Mouse (Mus musculus) Patski (cell line): ENCODE results near the gene Ddx18. TPM values are rescaled to one million over a fixed set of nuclear protein-coding genes. Genes with fewer than 3 reads are reported as not detected.

Source experiments
- ATAC-seq: fragments of 100-300 bp; one replicate; pipeline ENCODE4 v1.8.0; 2021
- CTCF ChIA-PET: fragments of 350-600 bp; sonication (Branson Sonifier 250); formaldehyde crosslinking; loops from one replicate; lab custom pipeline; 2022; ENCODE audit warnings: inconsistent platforms; lab: Charles Lee
- POLR2A ChIA-PET: fragments of 350-600 bp; sonication (Branson Sonifier 250); formaldehyde crosslinking; loops from one replicate; lab custom pipeline; 2022; ENCODE audit warnings: antibody characterized with exemption, inconsistent platforms; lab: Charles Lee
- DNase-seq: peaks from one replicate; pipeline ENCODE4 v3.0.0-alpha.2; 2011; ENCODE audit warnings: low read depth, low spot score
- H3K27me3 ChIP-seq: fragments of 371-371 bp; one replicate; pipeline ENCODE4 v1.5.1; 2021
- CTCF ChIP-seq: fragments of 100-300 bp; IDR thresholded peaks from one replicate; pipeline ENCODE4 v1.5.1; 2021
- in situ Hi-C: fragments of 300-500 bp; cut with MboI; formaldehyde crosslinking; loops from 3 replicates; pipeline ENCODE4 v1.11.1; 2018; ENCODE audit warnings: low pct_unique_long_range_greater_than_20kb, mixed read lengths
- polyA plus RNA-seq: library from polyadenylated mRNA; unstranded; gene quantifications from one replicate; pipeline ENCODE4 v1.2.3, GENCODE M21; 2021

The Ddx18 gene
- polyA plus RNA-seq, 1 experiment from 2014 or later = 62.7 TPM

- no peak for TF ChIP-seq CTCF
Observed at GRCm38 (mm10) chr1:121527600-121528398, 40.0 kb downstream of the Ddx18 start.

GRCm38 (mm10) chr1:121527061-121527460 lies 40.7 kb downstream of the Ddx18 start:
- in situ Hi-C loops = no loop called here
- ChIA-PET POLR2A (no interaction called here), CTCF (no interaction called here)
- ATAC-seq (no peak), DNase-seq (no peak)
- peaks cover 19% of the 10 kb centered on the region for H3K27me3 ChIP-seq
- TF ChIP-seq CTCF = no peak

More at GRCm38 (mm10) chr1:121527600-121528398, 40.0 kb downstream of the Ddx18 start:
- H3K27me3 ChIP-seq = peaks cover 19% of the 10 kb centered on the region
- CTCF ChIA-PET = no interaction called here
- ATAC-seq (no peak), DNase-seq (no peak)
- in situ Hi-C loops = no loop called here
- POLR2A ChIA-PET = no interaction called here

- no peaks in the 10 kb centered on the region for H3K27me3 ChIP-seq
- DNase-seq (no peak), ATAC-seq (peak; percentile 98)
- in situ Hi-C loops = no loop called here
- POLR2A ChIA-PET = interaction anchor here (1.3 kb wide), 1 partner anchor 14 kb away, joined by 3 read pairs; no protein-coding TSS in a partner anchor
- CTCF ChIA-PET = interaction anchor here (1.5 kb wide), 1 partner anchor 23 kb away, joined by 3 read pairs; no protein-coding TSS in a partner anchor
- TF ChIP-seq CTCF = no peak
Observed at GRCm38 (mm10) chr1:121518609-121519008, 49.2 kb downstream of the Ddx18 start.

- ChIA-PET CTCF (no interaction called here), POLR2A (no interaction called here)
- no peak for ATAC-seq
- in situ Hi-C loops = no loop called here
- H3K27me3 ChIP-seq = no peaks in the 10 kb centered on the region
- no peak for DNase-seq
- no peak for TF ChIP-seq CTCF
Observed at GRCm38 (mm10) chr1:121511966-121512365, 55.8 kb downstream of the Ddx18 start.

GRCm38 (mm10) chr1:121511186-121511585 lies 56.6 kb downstream of the Ddx18 start:
- ChIA-PET CTCF (no interaction called here), POLR2A (no interaction called here)
- in situ Hi-C loops = no loop called here
- H3K27me3 ChIP-seq = no peaks in the 10 kb centered on the region
- DNase-seq = no peak
- no peak for ATAC-seq
- TF ChIP-seq CTCF = no peak

- no peaks in the 10 kb centered on the region for H3K27me3 ChIP-seq
- ATAC-seq = no peak
- no peak for TF ChIP-seq CTCF
- no peak for DNase-seq
- POLR2A ChIA-PET = no interaction called here
- CTCF ChIA-PET = no interaction called here
- in situ Hi-C loops = no loop called here
Observed at GRCm38 (mm10) chr1:121510420-121511140, 57.2 kb downstream of the Ddx18 start.

- in situ Hi-C loops = no loop called here
- no peaks in the 10 kb centered on the region for H3K27me3 ChIP-seq
- DNase-seq = no peak
- CTCF ChIA-PET = no interaction called here
- ATAC-seq = no peak
- no peak for TF ChIP-seq CTCF
- POLR2A ChIA-PET = no interaction called here
Observed at GRCm38 (mm10) chr1:121508729-121509128, 59.1 kb downstream of the Ddx18 start.

Other genes with a start within 250 kb of the Ddx18 start
- gene Insig2, start 235.4 kb downstream of the Ddx18 start, polyA plus RNA-seq = 94.8 TPM
- gene Ccdc93, start 136.9 kb downstream of the Ddx18 start, polyA plus RNA-seq = 22.0 TPM
- not detected for gene Htr5b, start 39.5 kb downstream of the Ddx18 start, polyA plus RNA-seq